Mouse (Mus musculus) gastrocnemius, postnatal 4 days (tissue): ENCODE measurements around the gene Nmrk2. TPM values are rescaled to one million over a fixed set of nuclear protein-coding genes. Genes with fewer than 3 reads are reported as not detected.
A peak's percentile ranks its signal among the peaks of the same experiment; 100 is the strongest.

Source experiments
- DNase-seq, 2 experiments: peaks; one replicate each; pipeline ENCODE4 v3.0.0; 2021 to 2022; ENCODE audit warnings: low spot score in 2 of 2, mixed read lengths in 2 of 2
- total RNA-seq, 2 experiments: library from RNA; stranded (reverse); gene quantifications; 2 replicates each; pipeline ENCODE4 v1.2.3; 2021

Gene Nmrk2
- total RNA-seq, 2 experiments from 2014 or later, result 1.2 to 1.5 TPM

GRCm38 (mm10) chr10:81168087-81168431 lies 33.8 kb downstream of the Nmrk2 start:
- DNase-seq, result peak in 1 of 2 experiments; percentile 66

- peak; percentile 100 for DNase-seq
These were observed 34.4 kb downstream of the Nmrk2 start, which contains the start of gene Pias4 for GRCm38 (mm10) chr10:81167200-81168086. Gene Pias4, minus strand, starts transcription at chr10:81167923.

GRCm38 (mm10) chr10:81165118-81165517 lies 36.7 kb downstream of the Nmrk2 start:
- no peak for DNase-seq

GRCm38 (mm10) chr10:81162318-81162652 lies 39.6 kb downstream of the Nmrk2 start:
- DNase-seq, result no peak

- no peak for DNase-seq
These were observed 40.1 kb downstream of the Nmrk2 start for GRCm38 (mm10) chr10:81161602-81162317.

GRCm38 (mm10) chr10:81154736-81155135 lies 47.1 kb downstream of the Nmrk2 start:
- no peak for DNase-seq

GRCm38 (mm10) chr10:81154313-81154712 lies 47.5 kb downstream of the Nmrk2 start:
- no peak for DNase-seq

- no peak for DNase-seq
These were observed 49.2 kb downstream of the Nmrk2 start for GRCm38 (mm10) chr10:81152609-81153008.

GRCm38 (mm10) chr10:81151261-81151660 lies 50.6 kb downstream of the Nmrk2 start:
- DNase-seq, result no peak

Other genes starting within 250 kb of the Nmrk2 start
- gene Gng7, start 187.1 kb downstream of the Nmrk2 start, total RNA-seq, result 1 to 10 TPM; 1.9 to 2.0 TPM
- under 1 TPM in 1 of 2 experiments, not detected in 1; 0.10 TPM for gene Diras1, start 176.4 kb downstream of the Nmrk2 start, total RNA-seq
- 10 to 100 TPM; 11.2 to 11.9 TPM for gene Slc39a3, start 164.6 kb downstream of the Nmrk2 start, total RNA-seq
- 100 to 1,000 TPM in 1 of 2 experiments, 10 to 100 TPM in 1; 98.0 to 100 TPM for gene Sgta, start 141.9 kb downstream of the Nmrk2 start, total RNA-seq
- gene Thop1, start 132.0 kb downstream of the Nmrk2 start, total RNA-seq, result 10 to 100 TPM; 40.6 to 44.0 TPM
- gene Creb3l3, start 103.2 kb downstream of the Nmrk2 start, total RNA-seq, result 1 to 10 TPM; 1.2 to 1.5 TPM
- gene Map2k2, start 96.1 kb downstream of the Nmrk2 start, total RNA-seq, result 100 to 1,000 TPM; 148 to 152 TPM
- gene Zbtb7a, start 66.8 kb downstream of the Nmrk2 start, total RNA-seq, result 10 to 100 TPM; 37.7 to 42.0 TPM
- 10 to 100 TPM; 22.1 to 22.5 TPM for gene Pias4, start 34.1 kb downstream of the Nmrk2 start, total RNA-seq
- 1,000 to 10,000 TPM; 1,324 to 1,404 TPM for gene Eef2, start 25.4 kb downstream of the Nmrk2 start, total RNA-seq
- gene Dapk3, start 19.0 kb downstream of the Nmrk2 start, total RNA-seq, result 10 to 100 TPM; 40.2 to 41.4 TPM
- gene 4930442H23Rik, start 18.2 kb downstream of the Nmrk2 start, total RNA-seq, result not detected
- gene Atcay, start 28.8 kb upstream of the Nmrk2 start, total RNA-seq, result under 1 TPM; 0.08 to 0.12 TPM
- 1 to 10 TPM; 4.3 to 5.6 TPM for gene Zfr2, start 31.1 kb upstream of the Nmrk2 start, total RNA-seq
- under 1 TPM; 0.34 to 0.78 TPM for gene Matk, start 50.9 kb upstream of the Nmrk2 start, total RNA-seq
- gene Mrpl54, start 64.9 kb upstream of the Nmrk2 start, total RNA-seq, result 10 to 100 TPM; 90.0 to 97.6 TPM
- gene Apba3, start 64.9 kb upstream of the Nmrk2 start, total RNA-seq, result 10 to 100 TPM; 49.2 to 50.2 TPM
- under 1 TPM; 0.25 to 0.44 TPM for gene Tjp3, start 89.5 kb upstream of the Nmrk2 start, total RNA-seq
- gene Pip5k1c, start 90.9 kb upstream of the Nmrk2 start, total RNA-seq, result 10 to 100 TPM; 35.8 TPM
- 10 to 100 TPM; 17.8 to 18.3 TPM for gene Cactin, start 119.1 kb upstream of the Nmrk2 start, total RNA-seq
- gene Tbxa2r, start 126.7 kb upstream of the Nmrk2 start, total RNA-seq, result 1 to 10 TPM; 4.8 to 5.8 TPM
- under 1 TPM; 0.66 to 0.86 TPM for gene Gipc3, start 141.2 kb upstream of the Nmrk2 start, total RNA-seq
- gene Hmg20b, start 148.4 kb upstream of the Nmrk2 start, total RNA-seq, result 10 to 100 TPM; 46.2 to 58.6 TPM
- gene Mfsd12, start 155.4 kb upstream of the Nmrk2 start, total RNA-seq, result 1 to 10 TPM; 8.6 to 9.9 TPM
- 1 to 10 TPM; 1.7 to 1.8 TPM for gene 4930404N11Rik, start 163.8 kb upstream of the Nmrk2 start, total RNA-seq
- 10 to 100 TPM; 32.2 to 33.5 TPM for gene Fzr1, start 176.5 kb upstream of the Nmrk2 start, total RNA-seq
- gene Dohh, start 182.4 kb upstream of the Nmrk2 start, total RNA-seq, result 10 to 100 TPM; 48.1 to 48.5 TPM
- gene Gm48551, start 182.4 kb upstream of the Nmrk2 start, total RNA-seq, result 1 to 10 TPM in 1 of 2 experiments, under 1 TPM in 1; 0.70 to 1.5 TPM
- 1 to 10 TPM; 1.3 to 2.0 TPM for gene Gm48552, start 187.0 kb upstream of the Nmrk2 start, total RNA-seq
- gene Smim24, start 191.0 kb upstream of the Nmrk2 start, total RNA-seq, result under 1 TPM; 0.91 to 0.98 TPM